Mouse (Mus musculus) right cerebral cortex, adult 18-20 months (tissue): ENCODE data around the gene Fsip1.
"Not testable (repeated sequence)": the region's sequence is repeated elsewhere in the genome, so short reads cannot be mapped to it uniquely, and the experiment has no call there.

ENCODE experiments used
- DNase-seq: peaks from one replicate; pipeline ENCODE4 v3.0.0; 2022; ENCODE audit warnings: mixed read lengths

Gene Fsip1

DNA sequence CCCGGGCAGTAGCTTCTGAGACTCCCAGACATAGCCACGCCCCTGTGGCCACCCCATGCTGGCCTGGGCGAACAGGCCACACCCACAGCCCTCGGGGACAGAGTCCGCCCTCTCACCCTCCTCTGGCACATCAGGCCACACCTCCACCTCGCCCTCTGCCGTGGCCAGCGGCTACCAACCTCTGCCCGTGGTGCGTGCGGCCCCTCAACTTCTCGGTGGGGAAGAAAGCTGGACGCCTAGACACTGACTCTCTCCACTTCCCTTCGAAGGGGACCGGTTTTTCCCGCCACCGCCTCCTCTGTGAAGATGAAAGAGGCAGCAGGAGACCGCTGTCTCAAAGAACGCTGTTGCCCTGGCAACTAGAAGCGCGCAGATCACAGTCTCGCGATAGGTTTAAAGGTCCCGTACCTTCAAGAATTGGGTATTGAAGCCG, at the start of gene Fsip1:
TSS of gene Fsip1 (minus strand) at position 346 of the 433 bp plus-strand sequence.
- DNase-seq = peak; percentile 62

DNA sequence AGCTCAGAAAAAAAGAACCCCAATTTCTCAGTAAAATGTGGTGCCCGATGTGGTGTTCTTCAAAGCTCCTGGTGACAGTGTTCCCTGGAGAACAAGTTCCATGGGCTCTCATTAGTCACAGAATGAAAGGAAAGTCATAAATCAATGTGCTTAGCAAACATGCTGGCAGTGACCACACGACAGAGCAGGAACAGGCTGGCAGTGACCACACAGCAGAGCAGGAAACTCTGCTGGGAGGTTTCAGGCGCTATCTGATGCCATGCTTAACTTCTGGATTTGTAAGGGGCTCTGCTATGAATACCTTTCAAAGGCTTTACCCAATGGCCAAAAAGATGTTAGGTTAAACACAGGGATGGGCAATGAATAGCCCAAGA, 49.7 kb upstream of the Fsip1 start:
- no peak for DNase-seq

DNA sequence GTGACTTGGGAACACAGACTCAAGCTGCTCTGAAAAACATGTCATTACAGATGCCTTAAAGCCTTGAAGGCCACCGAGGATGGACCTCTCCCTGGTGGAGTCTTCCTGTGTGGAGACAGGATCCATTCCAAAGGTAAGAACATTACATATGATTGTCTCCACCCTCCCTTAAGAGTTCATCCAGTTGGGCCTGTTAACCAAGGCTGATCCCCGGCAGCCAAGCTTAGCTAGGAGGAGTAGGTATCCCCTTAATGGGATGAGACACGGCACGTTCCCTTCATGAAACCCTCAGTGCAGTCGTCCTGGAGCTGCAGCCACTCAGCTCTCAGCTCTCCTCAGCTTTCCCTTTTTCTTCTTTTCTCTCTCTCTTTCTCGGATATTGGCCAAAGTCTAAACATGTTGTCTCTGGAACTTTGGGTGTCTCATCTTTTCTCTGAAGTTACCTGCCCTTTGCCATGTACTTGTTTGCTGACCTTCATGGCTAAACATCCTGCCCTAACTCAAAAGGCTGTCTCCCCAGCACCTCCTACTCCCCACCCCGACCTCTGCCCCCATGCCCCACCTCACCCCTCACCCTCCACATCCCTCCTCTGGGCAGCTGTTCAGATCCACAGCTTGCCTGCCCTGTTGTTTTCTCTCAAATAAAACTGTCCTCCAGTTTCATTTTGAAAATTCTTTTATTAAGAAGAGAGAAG, 49.2 kb upstream of the Fsip1 start:
- no peak for DNase-seq

DNA sequence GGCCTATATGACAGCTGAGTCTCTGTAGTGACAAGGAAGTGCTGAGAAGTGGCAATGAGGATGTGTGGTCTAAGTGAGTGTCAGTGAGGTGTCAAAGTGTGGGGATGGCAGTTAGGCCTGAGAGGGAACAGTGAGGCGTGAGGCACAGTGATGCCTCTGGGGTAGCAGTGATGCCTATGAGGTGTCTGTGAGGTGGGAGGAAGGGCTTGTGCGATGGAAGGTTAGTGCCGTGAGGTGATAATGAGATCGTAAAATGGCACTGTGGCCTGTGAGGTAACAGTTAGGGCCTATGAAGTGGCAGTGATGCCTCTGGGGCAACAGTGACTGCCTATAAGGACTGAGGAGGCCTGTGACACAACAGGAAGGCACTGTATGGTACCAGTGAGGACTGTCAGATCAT, 46.7 kb upstream of the Fsip1 start:
- DNase-seq = no peak

DNA sequence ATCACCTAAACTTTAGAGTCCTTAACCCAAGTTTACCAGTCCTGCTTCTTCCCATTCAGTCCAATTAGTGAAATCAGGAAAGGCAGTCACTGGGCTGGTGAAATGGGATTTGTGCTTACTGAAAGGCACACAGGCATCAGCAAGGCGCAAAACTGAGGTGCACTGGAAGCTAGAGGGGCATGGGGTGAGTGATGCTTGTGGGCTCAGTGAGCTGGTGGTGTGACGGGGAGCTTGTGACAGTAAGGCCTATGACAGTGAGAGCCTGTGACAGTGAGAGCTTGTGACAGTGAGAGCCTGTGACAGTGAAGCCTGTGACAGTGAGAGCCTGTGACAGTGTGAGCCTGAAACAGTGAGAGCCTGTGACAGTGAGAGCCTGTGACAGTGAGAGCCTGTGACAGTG, 44.9 kb upstream of the Fsip1 start:
- DNase-seq = no peak

DNA sequence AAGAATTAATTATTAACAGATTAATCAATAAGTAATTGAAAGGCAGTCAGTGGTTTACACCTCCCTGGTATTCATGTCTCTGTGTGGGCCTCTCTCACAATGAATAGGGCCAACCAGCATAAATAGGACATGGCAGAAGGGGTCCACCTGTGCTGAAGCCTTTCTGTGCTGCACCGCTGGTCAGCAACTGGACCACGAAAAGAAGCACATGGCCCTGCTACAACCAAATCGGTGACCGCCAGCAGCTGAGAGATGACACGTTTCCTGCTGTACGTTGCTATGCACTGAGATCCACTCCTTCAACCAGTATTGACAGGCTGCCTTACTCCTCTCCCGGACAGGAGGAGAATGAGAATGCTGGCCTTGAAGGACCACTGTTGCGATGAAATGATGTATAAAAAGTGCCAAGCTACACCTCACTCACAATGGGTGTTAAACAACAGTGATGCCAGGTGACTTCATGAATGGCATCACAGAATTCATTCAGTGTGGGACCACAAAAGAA, 44.3 kb upstream of the Fsip1 start:
- no peak for DNase-seq

DNA sequence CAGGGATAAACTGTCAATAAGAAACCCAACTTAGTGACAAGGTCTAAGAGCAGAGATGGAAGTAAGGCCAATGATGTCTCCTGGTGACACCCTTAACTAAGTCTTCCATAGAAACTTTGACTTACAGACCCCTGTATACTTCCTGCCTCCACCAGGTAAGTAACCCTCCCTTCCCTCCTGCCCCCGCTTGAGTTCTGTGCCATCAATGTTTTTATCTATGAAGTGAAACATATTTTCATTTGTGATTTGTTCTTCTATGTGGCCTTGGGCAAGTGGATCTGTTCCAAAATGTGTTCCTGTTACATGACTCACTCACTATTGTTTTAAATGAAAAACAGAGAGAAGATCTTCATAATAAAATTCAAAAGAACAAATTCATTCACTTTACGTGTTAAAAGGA, 43.2 kb upstream of the Fsip1 start:
- no peak for DNase-seq

DNA sequence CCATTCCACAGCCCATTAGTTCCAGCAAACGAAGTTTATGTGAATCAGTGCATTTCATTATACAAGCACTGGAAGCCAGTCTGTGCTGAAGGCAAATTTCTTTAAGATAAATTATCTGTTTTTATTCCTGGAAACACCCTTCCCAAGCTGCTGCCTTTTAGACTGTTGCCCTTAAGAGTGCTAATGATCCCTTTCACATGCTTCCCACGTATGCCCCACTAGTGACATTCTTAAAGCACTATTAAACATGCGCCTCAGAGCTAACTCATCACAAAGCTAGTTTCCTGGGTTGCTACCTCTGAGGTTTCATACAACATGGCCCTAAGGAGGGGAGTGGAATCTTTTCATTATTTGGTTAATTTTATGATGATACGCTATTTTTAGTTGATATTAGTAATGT, 41.8 kb upstream of the Fsip1 start:
- DNase-seq = no peak

DNA sequence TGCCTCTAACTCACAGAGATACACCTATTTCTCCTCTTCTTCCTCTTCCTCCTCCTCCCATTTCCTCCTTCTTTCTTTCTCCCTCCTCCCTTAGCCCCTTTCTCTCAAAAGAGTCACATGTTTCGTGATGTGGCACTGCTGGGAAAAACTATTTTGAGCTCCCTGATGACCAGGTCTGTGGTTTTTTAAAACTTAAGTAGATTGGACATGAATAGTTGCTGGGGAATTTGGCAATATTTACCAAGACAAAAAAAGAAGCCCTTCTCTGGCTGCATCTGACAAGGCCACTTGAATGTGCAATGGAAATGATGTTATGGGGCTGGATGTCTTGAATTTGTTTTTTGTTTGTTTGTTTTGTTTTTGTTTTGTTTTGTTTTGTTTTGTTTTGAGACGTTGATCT, 41.2 kb upstream of the Fsip1 start:
- no peak for DNase-seq

DNA sequence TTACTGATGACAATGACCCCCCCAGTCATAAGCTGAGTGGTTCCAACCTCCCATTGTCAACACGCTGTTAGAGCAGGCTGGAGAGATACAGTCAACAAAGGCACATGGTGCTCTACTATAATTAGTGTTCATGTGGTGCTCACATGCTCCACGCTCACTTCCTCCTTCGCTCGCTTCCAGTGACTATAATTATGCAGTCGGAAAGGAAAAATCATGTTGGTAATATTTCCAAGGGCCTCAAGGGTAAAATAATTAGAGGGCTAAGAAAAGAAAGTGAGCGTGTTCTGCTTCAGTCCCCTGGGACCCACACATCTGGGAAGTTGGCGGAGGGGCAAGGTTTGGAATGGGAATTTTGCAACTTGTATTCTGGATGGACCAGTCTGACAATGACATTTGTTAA, 38.7 kb upstream of the Fsip1 start:
- peak; percentile 8 for DNase-seq

DNA sequence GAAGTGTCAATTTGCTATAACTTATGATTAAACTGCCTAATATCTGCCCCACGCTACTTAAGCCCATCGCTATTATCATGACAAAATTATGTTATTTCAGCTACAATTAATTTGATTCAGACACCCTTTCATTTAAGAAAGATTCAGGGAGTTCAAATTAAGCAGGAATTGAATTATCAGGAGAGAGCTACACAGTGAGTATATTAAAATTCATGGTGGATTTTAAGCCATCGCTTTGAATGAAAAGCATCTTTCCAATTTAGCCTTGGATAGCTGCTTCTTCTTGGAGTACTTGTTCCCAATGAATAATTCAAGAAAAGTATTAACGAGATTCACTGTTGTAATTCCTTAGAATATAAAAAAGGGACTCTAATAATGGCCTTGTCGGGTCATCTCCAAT, 36.8 kb upstream of the Fsip1 start:
- DNase-seq = no peak

DNA sequence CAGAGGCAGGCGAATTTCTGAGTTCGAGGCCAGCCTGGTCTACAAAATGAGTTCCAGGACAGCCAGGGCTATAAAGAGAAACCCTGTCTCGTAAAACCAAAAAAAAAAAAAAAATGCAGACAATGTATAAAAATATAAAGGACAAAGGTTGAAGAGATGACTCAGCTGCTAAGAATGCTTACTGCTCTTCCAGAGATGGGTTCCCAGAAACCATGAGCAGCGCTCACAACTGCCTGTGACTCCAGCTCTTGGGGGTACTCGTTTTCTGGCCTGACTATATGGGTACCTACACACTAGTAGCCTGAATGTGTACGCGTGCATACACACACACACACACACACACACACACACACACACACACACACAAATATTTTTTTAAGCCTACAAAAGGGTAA, 32.3 kb upstream of the Fsip1 start:
- not testable (repeated sequence) for DNase-seq

DNA sequence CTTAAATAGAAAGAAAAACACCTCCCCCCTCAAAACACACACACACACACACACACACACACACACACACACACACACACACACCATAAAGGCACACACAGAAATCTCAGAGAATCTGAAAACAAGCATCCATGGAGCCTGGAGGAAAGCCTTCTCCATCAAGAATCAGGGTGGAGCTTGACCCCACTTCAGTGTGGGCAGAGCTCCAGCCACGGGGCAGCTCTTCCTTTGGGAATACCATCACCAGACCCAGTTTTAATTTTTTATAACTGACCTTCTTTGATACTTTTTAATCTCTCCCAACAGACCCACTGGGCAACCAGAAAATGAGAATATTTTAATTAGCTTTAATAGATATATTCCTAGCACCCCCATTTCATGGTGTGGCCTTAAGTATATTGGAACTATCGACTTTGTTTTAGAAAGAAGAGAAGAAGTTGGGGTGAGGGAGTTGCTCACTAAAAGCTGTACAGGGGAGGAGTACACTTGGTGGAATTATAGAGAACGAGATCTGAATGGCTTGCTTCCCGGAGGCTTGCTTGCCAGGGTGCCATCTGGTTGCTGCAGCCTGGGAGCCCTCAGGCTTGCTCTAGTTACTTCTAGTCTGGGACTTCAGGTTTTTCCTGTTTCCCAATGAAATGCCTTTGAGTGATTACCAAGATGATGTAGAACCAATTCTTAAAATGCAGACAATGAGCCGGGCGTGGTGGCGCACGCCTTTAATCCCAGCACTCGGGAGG, 31.7 kb upstream of the Fsip1 start:
- DNase-seq = no peak

DNA sequence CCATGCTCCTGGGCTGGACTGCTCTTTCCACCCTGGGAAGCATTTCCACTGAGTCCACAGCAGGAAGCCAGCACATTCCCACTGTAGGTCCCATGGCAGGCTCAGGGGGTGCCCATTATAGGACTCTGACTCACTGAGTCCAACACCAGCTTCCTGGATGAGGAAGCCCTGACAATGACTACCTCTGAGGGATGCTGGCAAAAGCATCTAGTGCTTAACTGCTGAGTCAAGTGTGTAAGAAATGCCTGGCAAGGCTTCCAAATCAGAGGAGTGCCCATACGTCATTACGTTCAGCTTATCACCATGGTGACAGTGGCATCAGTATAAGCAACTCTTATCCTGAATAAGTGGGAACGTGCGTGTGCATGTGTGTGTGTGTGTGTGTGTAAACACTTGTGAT, 30.9 kb upstream of the Fsip1 start:
- peak; percentile 9 for DNase-seq

DNA sequence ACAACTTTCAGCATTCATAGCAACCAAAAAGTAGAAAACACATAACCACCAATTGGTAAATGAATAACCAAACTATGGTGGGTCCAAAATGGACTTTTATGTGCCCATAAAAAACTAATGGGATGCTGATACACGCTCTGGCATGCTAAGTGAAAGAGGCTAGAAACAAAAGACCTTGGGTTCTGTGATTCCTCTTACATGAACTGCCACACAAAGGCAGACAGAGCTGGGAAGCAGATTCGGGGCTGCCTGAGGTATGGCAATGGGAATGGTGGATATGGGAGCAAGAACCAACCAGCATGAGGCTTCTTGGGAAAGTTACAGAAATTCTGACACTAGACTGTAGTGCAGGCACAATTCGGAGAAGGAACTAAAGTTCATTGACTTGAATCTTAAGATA, 25.7 kb upstream of the Fsip1 start:
- DNase-seq = no peak

DNA sequence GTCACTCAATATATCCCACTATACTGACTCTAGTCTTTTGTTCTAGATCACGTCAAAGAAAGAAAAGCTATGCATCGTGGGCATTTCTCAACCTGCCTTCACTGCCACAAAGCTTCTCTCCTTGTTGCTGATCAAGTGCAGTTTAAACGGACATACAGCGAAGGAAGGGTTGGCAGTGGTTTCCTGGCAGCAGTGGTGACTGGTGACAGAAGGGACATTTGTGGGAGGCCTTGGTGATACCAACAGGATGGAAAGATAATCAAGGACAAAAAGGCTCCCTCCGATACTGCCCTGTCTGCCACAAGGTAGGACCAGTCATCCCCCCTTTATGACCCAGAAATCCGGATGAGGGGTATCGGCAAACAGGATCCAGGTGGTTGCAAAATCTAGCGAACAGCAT, 21.5 kb upstream of the Fsip1 start:
- no peak for DNase-seq

DNA sequence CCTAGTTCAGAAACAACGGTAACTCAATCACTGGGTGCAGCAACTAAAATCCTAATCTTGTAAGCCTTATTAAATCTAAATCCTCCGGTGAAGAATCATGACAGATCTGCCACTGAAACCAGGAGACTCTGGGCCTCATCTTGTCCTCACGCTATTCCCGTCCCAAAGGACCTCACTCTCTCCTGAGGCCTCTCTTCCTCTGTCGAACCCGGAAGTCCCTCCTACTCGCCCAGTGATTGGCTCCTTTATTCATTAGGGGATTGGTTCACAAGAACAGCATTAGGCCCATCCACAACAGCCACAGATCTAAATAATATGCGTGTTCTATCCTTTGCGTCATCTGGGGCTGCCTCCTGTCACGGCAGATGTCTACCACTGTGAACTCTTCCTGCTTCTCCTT, 14.8 kb upstream of the Fsip1 start:
- no peak for DNase-seq

DNA sequence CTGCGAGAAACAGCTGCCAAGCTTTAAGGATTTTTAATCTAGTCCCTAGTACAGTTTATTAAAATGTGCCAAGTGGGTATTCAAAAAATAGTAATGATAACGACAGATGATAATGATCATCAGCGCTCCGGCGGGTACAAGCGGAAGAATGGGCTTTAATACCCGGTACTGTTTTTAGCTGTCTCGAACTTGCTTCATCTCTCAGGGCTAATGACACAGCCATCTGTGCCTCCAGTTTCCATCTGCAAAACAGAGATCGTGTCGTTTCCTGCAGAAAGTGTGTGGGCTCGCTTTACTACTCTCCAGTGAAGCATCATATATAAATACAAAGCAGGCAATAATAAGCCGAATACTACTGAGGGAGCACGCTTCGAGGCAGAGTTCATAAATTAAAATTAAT, 13.4 kb upstream of the Fsip1 start:
- DNase-seq = peak; percentile 44

DNA sequence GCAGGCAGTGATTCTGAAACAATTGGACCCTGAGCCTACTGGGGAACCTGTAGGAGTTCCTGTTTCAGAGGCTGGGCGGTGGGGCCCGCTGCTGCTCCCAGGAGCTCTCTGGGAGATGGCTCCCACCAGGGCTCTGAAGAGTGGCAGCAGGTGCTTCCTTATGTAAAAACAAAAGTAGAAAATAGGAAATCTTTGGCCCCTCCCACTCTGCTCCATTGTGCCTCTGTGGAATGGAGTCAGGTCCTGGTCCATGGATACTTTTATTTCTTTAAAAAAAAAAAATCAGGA, 7.1 kb upstream of the Fsip1 start:
- DNase-seq = no peak

DNA sequence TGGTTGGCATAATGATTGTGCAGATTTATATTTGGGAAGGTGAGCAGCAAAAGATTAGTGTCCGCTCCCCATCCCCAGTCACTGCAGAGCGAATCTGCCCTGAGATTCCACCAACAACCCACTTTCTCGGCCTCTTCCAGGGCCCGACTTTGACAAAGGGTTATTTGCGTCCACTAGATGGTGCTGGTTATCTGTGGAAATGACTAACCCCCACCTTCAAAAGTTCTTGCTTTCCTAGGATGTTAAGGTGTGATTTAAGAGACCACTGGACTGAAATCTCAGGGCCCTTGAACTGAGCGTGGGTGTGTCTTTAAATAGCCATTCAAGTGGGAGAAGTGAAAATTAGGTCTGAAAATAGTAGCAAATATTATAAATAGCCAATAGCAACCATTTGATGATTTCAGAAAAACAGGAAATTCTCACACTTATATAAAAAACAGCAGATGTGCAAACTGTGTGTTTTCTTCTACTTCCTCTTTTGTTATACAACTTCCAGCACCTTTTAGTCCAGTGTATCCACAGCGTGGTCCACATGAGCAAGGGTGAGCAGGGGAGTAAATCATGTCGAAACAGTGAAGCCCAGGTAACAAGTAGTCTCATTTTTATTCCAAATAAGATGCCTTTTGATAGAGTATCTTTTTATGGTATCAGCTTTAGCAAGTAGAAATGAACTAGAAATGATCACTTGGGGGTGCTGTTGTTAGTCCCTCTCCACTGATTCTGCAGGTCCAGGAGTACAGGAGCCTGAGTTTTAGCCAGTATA, 6.6 kb upstream of the Fsip1 start:
- DNase-seq = peak; percentile 47

DNA sequence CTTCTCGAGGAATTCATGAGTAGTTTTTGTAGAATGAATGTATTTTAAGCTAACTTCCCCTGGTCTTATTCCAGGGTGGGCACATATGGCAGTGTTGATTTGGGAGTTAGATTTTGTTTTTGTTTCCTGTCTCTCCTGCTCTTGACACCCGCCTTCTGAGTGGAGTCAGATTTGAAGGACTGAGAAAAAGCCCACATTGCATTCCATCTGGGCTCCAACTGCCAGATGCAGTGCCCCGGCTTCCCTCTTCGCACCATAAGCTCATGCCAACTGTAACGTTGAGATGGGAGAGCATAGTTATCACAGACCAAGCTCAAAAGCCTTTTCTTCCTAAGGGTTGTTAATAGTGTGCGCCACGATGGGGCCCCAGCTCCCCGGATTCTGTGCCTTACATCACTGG, 5.9 kb upstream of the Fsip1 start:
- DNase-seq = peak; percentile 79

DNA sequence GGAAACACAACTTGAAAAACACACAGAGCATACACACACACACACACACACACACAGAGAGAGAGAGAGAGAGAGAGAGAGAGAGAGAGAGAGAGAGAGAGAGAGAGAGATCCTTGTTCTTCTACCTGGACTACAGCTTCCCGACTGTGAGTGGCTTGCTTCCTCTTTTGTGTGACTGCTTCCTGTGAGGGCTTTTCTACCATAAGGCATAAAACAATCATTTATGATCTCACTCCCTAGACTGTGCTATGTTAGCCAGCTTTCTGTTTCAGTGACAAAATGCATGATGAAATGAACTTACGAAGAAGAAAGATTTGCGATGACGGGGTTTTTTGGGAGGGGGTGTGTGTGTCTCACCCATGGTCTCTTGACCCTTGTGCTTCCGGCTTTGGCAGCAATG, 3.0 kb upstream of the Fsip1 start:
- no peak for DNase-seq

DNA sequence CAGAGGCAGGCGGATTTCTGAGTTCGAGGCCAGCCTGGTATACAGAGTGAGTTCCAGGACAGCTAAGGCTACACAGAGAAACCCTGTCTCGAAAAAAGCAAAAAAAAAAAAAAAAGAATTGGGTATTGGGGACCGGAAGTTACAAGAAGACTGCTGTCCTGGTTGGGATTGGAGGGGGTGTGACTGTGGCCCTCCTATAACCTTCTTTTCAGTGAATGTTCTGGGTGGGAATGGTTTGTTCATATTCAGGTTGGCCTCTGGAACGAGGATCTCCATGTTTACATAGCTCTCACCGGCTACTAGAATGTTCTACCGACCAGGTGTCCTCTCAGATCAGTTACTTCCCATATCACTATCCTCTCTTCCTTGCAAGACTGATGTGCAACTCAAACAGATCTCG, 328 bp upstream of the Fsip1 start:
- no peak for DNase-seq

DNA sequence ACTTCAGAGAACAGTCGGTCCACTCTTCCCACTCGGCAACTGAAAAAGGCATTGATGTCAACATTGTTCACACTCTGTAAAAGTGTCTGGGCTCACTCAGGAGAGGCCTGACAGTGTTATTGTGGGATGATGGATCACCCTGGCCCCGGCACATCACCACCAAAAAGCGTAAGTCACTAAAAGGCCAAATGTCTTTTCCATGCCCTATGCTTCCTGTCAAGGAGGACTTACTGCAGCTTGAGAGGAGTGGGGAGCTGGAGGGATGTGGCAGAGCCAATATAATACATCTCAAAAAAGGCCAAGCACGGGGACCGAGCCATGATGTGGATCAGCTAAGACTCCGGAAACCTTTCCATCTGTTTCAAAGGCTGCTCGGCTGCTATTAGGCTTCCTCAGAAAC, 2.2 kb downstream of the Fsip1 start:
- DNase-seq = no peak
